13 mouse cellular contexts compared by ENCODE assay signal in the genomic region with DNA sequence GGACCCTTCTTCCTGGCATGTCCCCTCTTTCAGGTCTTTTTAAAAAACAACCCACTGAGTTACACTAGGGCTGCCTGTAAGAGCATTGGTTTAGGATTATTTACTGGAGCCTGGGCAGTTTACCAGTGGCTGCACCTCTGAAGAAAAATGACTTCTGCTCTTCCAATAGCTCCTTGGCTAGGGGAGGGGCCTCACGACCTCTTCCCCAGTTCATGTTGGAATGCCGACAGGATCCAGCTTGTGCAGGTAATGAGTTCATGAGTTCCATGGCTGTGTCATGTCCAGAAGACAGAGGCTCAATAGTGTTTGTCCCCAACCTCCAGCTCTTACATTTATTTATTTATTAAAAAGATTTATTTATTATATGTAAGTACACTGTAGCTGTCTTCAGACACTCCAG. TPM values are rescaled to one million over a fixed set of nuclear protein-coding genes. Genes with fewer than 3 reads are reported as not detected.
DNase-seq lines count a peak whose midpoint lies in the region; ATAC-seq and TF ChIP-seq lines count a peak whose summit lies in the region.
"Had no signal": no experiment of that assay in that cellular context is flagged by ENCODE, and none has a peak within 500 bp of the region (broad histone marks: within the 10 kb centered on the region; RNA-seq: fewer than 3 reads in every experiment).

No protein-coding gene starts in this region.

- DNase-seq in cerebellum, postnatal 25 days: peak; percentile 28 to 36
- DNase-seq in cerebellum, postnatal 4 days (ENCODE audit: low spot score in 2 of 2): no peak
- DNase-seq in hindbrain, embryonic 11.5 days (ENCODE audit: low spot score): no peak
- peak; percentile 32 for DNase-seq in lung, postnatal 0 days (ENCODE audit: low spot score)
- DNase-seq in lung, postnatal 36 days: no peak
- DNase-seq in adrenal gland, postnatal 36 days: no peak
- DNase-seq: embryo, embryonic 11 days; liver, embryonic 13.5 days had no signal

- H3K9me3 ChIP-seq in hindbrain, embryonic 16.5 days (ENCODE audit: control insufficient read depth, low read length): no peaks in the 10 kb centered on the region
- H3K9me3 ChIP-seq in hindbrain, embryonic 11.5 days (ENCODE audit: control insufficient read depth, low read length): no peaks in the 10 kb centered on the region
- H3K9me3 ChIP-seq in lung, postnatal 0 days (ENCODE audit: low read length): no peaks in the 10 kb centered on the region
- H3K9me3 ChIP-seq in neural tube, embryonic 15.5 days (replicated peaks): no peaks in the 10 kb centered on the region
- H3K9me3 ChIP-seq: liver, embryonic 13.5 days had no signal

- H3K4me3 ChIP-seq in hindbrain, embryonic 16.5 days (ENCODE audit: low read length): no peak overlapping the region
- H3K4me3 ChIP-seq in hindbrain, embryonic 11.5 days (ENCODE audit: low read depth, low read length): no peak overlapping the region
- H3K4me3 ChIP-seq in lung, postnatal 0 days (ENCODE audit: low read depth, low read length): no peak overlapping the region
- H3K4me3 ChIP-seq in neural tube, embryonic 15.5 days (replicated peaks): no peak overlapping the region
- H3K4me3 ChIP-seq: liver, embryonic 13.5 days; myocyte had no signal

- 72% methylated on average over 2 of the region's 2 CpGs for WGBS in hindbrain, embryonic 16.5 days
- 88% methylated on average over 2 of the region's 2 CpGs for WGBS in hindbrain, embryonic 11.5 days
- 38% methylated on average over 2 of the region's 2 CpGs for WGBS in lung, postnatal 0 days
- WGBS in neural tube, embryonic 15.5 days: 65% methylated on average over 2 of the region's 2 CpGs

- no peaks in the 10 kb centered on the region for H3K27me3 ChIP-seq in hindbrain, embryonic 16.5 days (replicated peaks; ENCODE audit: control insufficient read depth, insufficient read depth, low read length)
- H3K27me3 ChIP-seq in hindbrain, embryonic 11.5 days (ENCODE audit: control insufficient read depth, insufficient read depth, low read length): no peaks in the 10 kb centered on the region
- no peaks in the 10 kb centered on the region for H3K27me3 ChIP-seq in lung, postnatal 0 days (replicated peaks; ENCODE audit: insufficient read depth, low read length)
- no peaks in the 10 kb centered on the region for H3K27me3 ChIP-seq in neural tube, embryonic 15.5 days (replicated peaks)
- H3K27me3 ChIP-seq: liver, embryonic 13.5 days had no signal

- no peak for ATAC-seq in hindbrain, embryonic 16.5 days
- no peak for ATAC-seq in hindbrain, embryonic 11.5 days (ENCODE audit: low FRiP score)
- ATAC-seq in lung, postnatal 0 days: no peak
- no peak for ATAC-seq in neural tube, embryonic 15.5 days (ENCODE audit: low FRiP score)

- H3K27ac ChIP-seq in hindbrain, embryonic 16.5 days (ENCODE audit: low read depth, low read length): 0 out of 2 replicates have a peak overlapping the region, but pooled peaks have one; percentile 20
- no peak overlapping the region for H3K27ac ChIP-seq in hindbrain, embryonic 11.5 days (ENCODE audit: low read depth, low read length)
- H3K27ac ChIP-seq in lung, postnatal 0 days (ENCODE audit: low read length): no peak overlapping the region
- peak overlapping the region; percentile 58 for H3K27ac ChIP-seq in neural tube, embryonic 15.5 days (replicated peaks)

- no peak overlapping the region for H3K9ac ChIP-seq in hindbrain, embryonic 16.5 days (ENCODE audit: low read depth, low read length)
- no peak overlapping the region for H3K9ac ChIP-seq in hindbrain, embryonic 11.5 days (ENCODE audit: low read depth, low read length)
- H3K9ac ChIP-seq in lung, postnatal 0 days (replicated peaks; ENCODE audit: low read depth): no peak overlapping the region
- no peak overlapping the region for H3K9ac ChIP-seq in neural tube, embryonic 15.5 days (replicated peaks)

- peak overlapping the region; percentile 10; the same call in 1 of the 2 replicates for H3K4me2 ChIP-seq in hindbrain, embryonic 16.5 days (ENCODE audit: low read length)
- no peak overlapping the region for H3K4me2 ChIP-seq in hindbrain, embryonic 11.5 days (replicated peaks; ENCODE audit: low read depth, low read length)
- no peak overlapping the region; the same call in 1 of the 2 replicates for H3K4me2 ChIP-seq in lung, postnatal 0 days (replicated peaks; ENCODE audit: low read depth, low read length)
- H3K4me2 ChIP-seq in neural tube, embryonic 15.5 days: no peak overlapping the region

- TF ChIP-seq CTCF in lung, postnatal 0 days (IDR thresholded peaks at IDR 0.05): no peak

- H3K4me1 ChIP-seq in hindbrain, embryonic 16.5 days (ENCODE audit: control insufficient read depth, insufficient read depth, low read depth, low read length): peaks cover 39% of the 10 kb centered on the region
- H3K4me1 ChIP-seq in hindbrain, embryonic 11.5 days (replicated peaks; ENCODE audit: control insufficient read depth, insufficient read depth, low read length): no peaks in the 10 kb centered on the region; the same call in 1 of the 2 replicates
- H3K4me1 ChIP-seq in lung, postnatal 0 days (ENCODE audit: insufficient read depth, low read depth, low read length): peaks cover 14% of the 10 kb centered on the region; the same call in 1 of the 2 replicates
- peaks cover 61% of the 10 kb centered on the region for H3K4me1 ChIP-seq in neural tube, embryonic 15.5 days

- no peaks in the 10 kb centered on the region for H3K36me3 ChIP-seq in hindbrain, embryonic 16.5 days (ENCODE audit: control insufficient read depth, insufficient read depth, low read length)
- H3K36me3 ChIP-seq in hindbrain, embryonic 11.5 days (ENCODE audit: control insufficient read depth, insufficient read depth, low read length): no peaks in the 10 kb centered on the region
- peaks cover 7% of the 10 kb centered on the region; the same call in 1 of the 2 replicates for H3K36me3 ChIP-seq in lung, postnatal 0 days (ENCODE audit: insufficient read depth, low read length)
- H3K36me3 ChIP-seq in neural tube, embryonic 15.5 days: no peaks in the 10 kb centered on the region

- TF ChIP-seq EP300 in lung, postnatal 0 days (IDR thresholded peaks at IDR 0.05): no peak

RNA-seq across cellular contexts. Expression of gene Pan3, which starts 5.8 kb away (rescaled TPM):
- 36.4 and 52.7 TPM in 2 replicates for polyA plus RNA-seq in hindbrain, embryonic 16.5 days (2015; fragmentation: Nextera tagmentation; extraction: Ambion mirVana)
- 43.6 and 63.8 TPM in 2 replicates for polyA plus RNA-seq in hindbrain, embryonic 11.5 days (2014; fragmentation: Nextera tagmentation; extraction: Ambion mirVana)
- polyA plus RNA-seq in lung, postnatal 0 days (2015; fragmentation: Nextera tagmentation; extraction: Ambion mirVana): 77.8 and 79.6 TPM in 2 replicates
- 61.5 and 61.6 TPM in 2 replicates for polyA plus RNA-seq in neural tube, embryonic 15.5 days (2015; fragmentation: Nextera tagmentation; extraction: Ambion mirVana)
- total RNA-seq in adrenal gland, postnatal 36 days (2021): 100 to 1,000 TPM in 1 of 2 experiments, 10 to 100 TPM in 1; 92.1 to 101 TPM

RNA-seq across cellular contexts. Expression of gene Flt3, which starts 35.5 kb away (rescaled TPM):
- 1.8 and 2.3 TPM in 2 replicates for polyA plus RNA-seq in hindbrain, embryonic 16.5 days (2015; fragmentation: Nextera tagmentation; extraction: Ambion mirVana)
- 0.14 and 0.15 TPM in 2 replicates for polyA plus RNA-seq in hindbrain, embryonic 11.5 days (2014; fragmentation: Nextera tagmentation; extraction: Ambion mirVana)
- 0.24 and 0.31 TPM in 2 replicates for polyA plus RNA-seq in lung, postnatal 0 days (2015; fragmentation: Nextera tagmentation; extraction: Ambion mirVana)
- polyA plus RNA-seq in neural tube, embryonic 15.5 days (2015; fragmentation: Nextera tagmentation; extraction: Ambion mirVana): 2.4 and 2.6 TPM in 2 replicates
- under 1 TPM in 1 of 2 experiments, not detected in 1; 0.43 TPM for total RNA-seq in adrenal gland, postnatal 36 days (2021)
- total RNA-seq: gastrocnemius, adult 2 months had no signal
- polyA plus RNA-seq: heart, embryonic 14.5 days had no signal

Comparison
In these comparisons a context has a peak if more than half of its experiments do, and no peak if none do; other contexts are left out.
1. DNase-seq: peak in cerebellum, postnatal 25 days (2 of 2) and lung, postnatal 0 days (single experiment); none in cerebellum, postnatal 4 days (0 of 2), hindbrain, embryonic 11.5 days (single experiment), lung, postnatal 36 days (single experiment) and adrenal gland, postnatal 36 days (0 of 2).
2. H3K27ac ChIP-seq: peak in hindbrain, embryonic 16.5 days (single experiment) and neural tube, embryonic 15.5 days (single experiment); none in hindbrain, embryonic 11.5 days (single experiment) and lung, postnatal 0 days (single experiment).